Mouse (Mus musculus) right cerebral cortex, postnatal 10 days (tissue): ENCODE results near the gene Mettl27.
A peak's percentile ranks its signal among the peaks of the same experiment; 100 is the strongest.
"Not testable (repeated sequence)": the region's sequence is repeated elsewhere in the genome, so short reads cannot be mapped to it uniquely, and the experiment has no call there.

ENCODE experiments used
- DNase-seq, 2 experiments: peaks; one replicate each; pipeline ENCODE4 v3.0.0; 2021; ENCODE audit warnings: low spot score in 2 of 2

The Mettl27 gene

DNA sequence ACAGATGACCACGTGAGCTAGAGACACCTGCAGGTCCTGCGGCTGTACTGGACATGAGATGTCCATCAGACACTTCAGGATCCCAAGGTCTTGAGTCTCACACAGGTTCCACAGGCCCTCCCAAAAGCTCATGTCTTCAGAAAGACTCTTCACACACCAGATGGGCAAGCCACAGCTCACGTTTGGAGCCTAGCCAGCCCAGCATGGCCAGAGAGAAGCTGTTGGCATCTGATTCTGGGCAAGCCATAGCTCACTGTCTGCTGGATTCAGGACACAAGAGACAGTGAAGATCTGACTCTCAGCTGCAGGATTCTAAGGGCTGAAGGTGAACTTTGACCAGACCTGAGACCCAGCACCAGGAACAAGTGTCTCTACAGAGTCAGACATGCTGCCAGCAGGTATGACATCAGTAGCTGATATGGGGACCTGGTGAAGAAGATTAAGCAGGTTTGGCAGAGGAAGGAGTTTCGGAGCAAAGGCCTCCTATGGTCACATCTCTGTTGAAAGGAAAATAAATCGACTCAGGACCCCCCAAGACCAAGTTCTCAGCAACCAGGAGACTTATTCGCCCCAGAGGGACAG is 12.0 kb upstream of the Mettl27 start:
- DNase-seq, result peak in 1 of 2 experiments; percentile 38

DNA sequence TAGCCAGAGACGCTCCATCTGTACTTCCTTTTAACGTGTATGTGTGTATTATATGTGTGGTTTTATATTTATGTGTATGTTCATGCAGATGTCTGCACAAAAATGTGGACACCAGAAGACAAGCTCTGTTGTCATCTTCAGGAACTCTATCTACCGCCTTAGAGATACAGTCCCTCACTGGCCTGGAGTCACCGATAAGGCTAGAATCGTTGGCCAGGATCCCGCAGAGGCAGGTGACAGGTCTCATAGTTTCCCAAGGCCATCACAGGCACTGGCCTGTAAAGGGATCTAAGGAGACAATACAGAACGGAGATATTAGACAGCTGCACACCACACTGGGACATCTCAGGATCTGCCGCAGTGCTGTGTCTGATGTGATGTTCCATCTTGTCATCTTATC is 11.1 kb upstream of the Mettl27 start:
- DNase-seq, result no peak

DNA sequence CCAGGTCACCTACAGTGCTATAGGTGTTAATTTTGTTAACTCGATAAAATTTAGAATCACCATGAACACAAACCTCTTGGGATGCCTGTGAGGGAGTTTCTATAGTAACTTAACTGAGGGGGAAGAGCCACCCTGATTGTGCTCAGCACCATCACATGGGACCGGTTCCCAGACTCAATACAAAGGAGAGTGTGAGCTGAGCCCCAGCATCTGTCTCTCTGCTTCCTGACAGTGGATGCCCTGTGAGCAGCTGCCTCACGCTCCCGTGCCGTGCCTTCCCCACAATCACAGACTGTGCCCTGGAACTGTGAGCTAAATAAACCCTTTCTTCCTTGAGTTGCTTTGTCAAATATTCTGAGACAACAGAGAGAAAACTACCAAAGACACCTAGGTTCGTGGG is 9.0 kb upstream of the Mettl27 start:
- no peak for DNase-seq

DNA sequence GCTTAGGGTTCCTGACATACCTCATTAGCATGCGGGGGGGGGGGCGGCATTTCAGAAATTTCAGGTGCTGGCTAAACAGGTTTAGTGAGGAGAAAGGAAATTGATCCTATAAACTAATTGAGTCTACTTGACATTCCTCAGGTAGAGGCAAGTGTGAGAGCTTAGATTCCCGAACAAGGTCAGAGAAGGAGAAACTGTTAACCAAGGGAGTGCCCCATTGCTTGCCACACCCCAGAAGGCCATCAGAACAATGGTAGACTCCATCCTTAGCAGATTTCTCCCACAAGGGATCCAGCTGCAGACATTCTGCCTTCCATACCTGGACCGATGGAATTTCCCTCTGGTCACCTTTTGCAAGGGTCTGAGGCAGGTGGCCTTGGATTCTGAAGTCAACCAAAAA is 5.4 kb upstream of the Mettl27 start:
- no peak for DNase-seq

DNA sequence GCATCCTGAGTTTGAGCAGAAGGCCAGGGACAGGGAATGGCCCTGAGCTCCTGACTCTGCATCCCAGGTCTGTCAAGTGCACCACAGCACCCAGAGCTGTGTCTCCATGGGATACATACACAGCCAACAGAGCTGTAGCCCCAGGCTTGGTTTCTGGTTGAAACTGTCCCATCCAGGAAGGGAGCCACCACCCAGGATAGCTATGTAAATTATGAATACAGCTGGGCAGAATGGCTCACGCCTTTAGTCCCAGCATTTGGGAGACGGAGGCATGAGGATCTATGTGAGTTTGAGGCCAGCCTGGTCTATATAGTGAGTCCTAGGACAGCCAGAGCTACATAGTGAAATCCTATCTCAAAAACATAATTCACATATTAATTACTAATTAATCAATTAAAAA is 2.2 kb upstream of the Mettl27 start:
- DNase-seq, result no peak

DNA sequence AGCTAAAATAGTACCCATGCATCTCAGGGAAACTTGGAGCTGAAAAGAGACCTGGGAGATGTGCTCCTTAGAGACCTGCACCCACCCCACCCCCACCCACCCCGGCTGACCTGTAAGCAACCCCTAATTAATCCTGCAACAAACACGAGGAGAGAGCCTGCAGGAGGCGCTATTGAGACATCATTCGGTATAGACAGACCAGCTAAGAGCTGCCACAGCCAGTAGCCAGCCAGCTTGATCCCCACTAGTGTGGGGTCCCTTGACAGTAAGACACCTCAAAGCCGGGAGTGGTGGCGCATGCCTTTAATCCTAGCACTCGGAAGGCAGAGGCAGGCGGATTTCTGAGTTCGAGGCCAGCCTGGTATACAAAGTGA is 722 bp downstream of the Mettl27 start:
- DNase-seq, result peak; percentile 35 to 36

DNA sequence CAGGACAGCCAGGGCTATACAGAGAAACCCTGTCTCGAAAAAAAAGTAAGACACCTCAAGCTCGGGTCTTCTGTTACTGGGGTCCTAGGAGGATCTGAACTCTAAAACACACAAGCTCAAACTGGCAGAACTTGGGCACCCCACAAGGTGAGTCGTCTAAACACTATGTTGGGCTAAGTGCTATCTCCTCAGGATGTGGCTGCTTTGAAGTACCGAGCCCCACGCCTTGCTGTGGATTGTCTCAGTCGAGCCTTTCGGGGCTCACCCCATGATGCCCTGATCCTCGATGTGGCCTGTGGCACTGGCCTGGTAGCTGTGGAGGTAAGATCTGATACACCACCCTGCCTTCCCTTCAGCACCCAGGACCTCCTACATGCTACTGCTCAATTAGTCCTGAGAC is 1.1 kb downstream of the Mettl27 start:
- no peak for DNase-seq

DNA sequence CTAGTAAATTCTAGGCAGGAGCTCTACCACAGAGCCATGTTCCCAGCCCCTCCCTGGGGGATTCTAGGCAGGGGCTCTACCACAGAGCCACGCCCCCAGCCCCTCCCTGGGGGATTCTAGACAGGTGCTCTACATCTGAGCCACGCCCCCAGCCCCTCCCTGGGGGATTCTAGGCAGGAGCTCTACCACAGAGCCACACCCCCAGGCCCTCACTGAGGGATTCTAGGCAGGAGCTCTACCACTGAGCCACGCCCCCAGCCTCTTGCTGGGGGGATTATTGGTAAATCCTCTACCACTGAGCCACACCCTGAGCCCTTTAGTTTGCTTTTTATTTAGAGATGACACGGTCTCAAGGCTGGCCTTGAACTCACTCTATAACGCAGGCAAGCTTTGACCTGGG is 1.5 kb downstream of the Mettl27 start:
- DNase-seq, result not testable (repeated sequence)

DNA sequence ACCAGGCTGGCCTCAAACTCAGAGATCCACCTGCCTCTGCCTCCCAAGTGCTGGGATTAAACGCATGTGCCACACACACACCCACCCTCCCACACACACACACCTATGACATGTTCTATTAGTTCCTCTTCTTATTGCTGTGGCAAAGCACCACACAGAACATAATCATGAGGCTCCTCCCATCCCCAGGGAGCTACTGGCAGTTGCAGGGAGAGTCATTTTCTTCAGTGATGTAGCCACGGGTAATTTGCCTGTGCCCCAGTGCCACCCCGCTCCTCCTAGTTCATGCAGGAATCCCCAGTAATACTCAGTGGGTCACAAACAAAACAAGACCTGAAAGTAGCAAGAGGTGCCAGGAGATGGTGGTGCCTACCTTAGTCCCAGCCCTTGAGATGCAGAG is 2.5 kb downstream of the Mettl27 start:
- DNase-seq, result no peak

DNA sequence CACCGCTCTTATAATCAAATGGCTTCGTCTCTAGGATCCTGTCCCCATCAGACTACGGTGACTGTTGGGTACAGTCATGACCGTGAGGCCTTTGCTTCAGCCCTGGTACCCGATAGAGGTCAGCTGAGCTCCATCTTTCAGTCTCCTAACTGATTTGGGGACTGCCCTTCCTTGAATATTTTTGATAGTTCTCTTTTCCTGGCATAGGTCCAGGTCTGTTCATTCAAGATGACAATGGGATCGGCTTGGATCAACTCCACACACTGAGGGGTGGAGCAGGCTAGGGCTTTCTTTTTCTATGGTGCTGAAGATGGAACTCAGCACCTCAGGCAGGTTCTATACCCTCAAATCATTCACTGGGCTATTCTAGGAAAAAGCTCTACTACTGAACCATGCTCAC is 3.9 kb downstream of the Mettl27 start:
- DNase-seq, result no peak

DNA sequence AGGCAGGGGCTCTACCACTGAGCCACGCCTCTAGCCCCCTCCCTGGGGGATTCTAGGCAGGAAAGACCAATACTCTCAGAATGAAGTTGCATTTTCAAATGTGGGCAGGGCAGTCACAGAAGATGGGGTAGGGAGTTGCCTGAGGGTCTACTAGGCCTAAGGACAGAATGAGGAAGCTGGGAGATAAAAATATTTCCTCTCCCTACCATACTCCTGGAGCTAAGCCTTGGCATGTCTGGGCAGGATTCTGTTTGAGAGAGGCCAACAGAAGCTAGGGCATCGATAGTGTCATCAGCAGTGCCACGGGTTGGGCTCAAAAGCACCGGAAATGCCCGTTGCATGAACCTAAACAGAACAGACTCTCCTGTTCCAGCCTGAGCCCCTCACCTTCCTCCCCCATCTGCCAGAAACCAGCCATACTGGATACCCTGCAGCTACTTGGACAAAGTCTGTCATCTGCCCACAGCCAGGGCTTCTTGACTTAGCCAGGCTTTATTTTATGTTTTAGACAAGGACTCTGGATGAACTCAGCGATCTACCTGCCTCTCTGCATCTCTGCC is 4.5 kb downstream of the Mettl27 start:
- DNase-seq, result no peak

DNA sequence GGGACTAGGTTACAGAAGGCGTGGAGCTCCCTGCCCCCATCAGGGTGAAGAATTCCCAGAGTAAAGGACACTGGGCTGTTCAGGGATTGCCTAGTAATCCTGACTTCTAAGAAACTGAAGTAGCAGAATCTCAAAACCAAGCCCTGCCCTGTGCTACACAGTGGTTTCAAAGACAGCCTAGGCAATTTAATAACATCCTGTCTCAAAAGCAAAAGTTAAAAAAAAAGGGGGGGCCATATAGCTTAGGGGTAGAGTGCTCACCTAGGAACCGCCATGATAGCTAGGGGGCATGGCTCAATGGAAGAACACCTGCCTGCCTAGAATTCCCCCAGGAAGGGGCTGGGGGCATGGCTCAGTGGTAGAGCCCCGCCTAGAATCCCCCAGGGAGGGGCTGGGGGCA is 6.9 kb downstream of the Mettl27 start:
- DNase-seq, result no peak

DNA sequence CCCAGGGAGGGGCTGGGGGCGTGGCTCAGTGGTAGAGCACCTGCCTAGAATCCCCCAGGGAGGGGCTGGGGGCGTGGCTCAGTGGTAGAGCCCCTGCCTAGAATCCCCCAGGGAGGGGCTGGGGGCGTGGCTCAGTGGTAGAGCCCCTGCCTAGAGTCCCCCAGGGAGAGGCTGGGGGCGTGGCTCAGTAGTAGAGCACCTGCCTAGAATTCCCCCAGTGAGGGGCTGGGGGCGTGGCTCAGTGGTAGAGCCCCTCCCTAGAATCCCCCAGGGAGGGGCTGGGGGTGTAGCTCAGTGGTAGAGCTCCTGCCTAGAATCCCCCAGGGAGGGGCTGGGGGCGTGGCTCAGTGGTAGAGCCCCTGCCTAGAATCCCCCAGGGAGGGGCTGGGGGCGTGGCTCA is 7.4 kb downstream of the Mettl27 start:
- DNase-seq, result not testable (repeated sequence)

DNA sequence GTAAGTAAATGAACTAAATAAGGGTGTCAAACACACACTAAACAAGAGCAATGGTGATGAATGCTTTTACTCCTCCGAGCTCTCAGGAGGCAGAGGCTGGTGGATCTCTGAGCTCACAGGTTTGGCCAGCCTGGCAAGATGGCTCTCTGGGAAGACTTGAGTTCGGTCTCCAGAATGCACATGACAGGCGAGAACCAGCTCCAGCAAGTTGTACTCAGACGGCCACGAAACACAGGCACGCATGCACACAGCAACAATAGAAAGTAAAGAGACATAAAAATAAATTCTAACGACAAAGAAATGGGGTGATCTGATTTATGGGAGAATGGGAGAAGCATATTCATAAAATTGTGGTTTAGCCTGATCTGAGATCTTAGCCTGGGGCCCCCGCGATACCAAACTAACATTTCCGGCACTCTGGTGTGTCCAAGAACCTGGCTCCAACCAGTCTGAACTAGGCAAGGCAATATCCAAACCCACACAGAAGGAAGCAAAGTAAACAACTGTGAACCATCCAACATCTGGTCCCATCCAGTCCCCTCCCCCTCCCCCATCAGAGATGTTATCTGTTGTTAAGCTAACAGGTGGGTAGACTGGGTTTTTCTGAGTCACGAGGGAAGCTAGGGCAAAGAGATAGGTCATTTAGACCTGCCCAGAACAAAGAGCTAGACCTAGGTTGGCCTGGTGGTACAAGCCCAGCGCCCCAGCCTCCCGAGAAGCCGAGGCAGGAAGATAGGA is 9.5 kb downstream of the Mettl27 start:
- DNase-seq, result no peak

DNA sequence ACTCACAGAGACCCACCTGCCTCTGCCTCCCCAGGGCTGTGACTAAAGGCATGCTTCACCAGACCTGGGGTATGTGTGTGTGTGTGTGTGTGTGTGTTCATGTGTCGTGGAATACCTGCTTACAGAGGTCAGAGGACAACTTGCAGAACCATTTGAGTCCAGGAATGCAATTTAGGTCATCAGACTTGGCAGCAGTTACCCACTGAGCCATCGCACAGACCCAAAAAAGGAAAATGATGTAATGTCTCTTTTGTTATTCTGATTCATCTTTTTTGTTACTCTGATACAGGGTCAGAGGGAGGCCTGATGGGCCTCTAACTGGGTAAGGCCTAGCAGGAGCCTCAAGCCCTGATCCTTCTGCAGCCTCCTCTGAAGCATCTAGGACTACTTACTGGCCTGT is 10.6 kb downstream of the Mettl27 start:
- no peak for DNase-seq

DNA sequence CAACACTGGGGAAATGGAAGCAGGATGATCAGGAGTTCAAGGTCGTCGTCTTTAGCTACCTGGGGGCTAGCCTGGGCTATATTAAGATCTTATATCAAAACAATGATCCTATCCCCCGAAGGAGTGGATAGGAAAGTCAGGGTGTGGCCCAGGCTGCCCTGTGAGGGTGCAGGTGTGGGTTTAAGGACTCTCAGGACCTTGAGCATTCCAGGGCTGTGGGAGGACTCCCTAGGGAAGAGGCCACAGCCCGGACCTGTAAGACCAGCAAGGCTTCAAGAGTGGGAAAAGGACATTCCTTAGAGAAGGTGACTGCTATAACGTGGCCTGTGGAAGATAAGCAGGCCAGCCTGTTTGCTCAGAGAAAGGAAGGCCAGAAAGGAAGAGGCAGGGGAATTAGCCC is 12.0 kb downstream of the Mettl27 start:
- no peak for DNase-seq

DNA sequence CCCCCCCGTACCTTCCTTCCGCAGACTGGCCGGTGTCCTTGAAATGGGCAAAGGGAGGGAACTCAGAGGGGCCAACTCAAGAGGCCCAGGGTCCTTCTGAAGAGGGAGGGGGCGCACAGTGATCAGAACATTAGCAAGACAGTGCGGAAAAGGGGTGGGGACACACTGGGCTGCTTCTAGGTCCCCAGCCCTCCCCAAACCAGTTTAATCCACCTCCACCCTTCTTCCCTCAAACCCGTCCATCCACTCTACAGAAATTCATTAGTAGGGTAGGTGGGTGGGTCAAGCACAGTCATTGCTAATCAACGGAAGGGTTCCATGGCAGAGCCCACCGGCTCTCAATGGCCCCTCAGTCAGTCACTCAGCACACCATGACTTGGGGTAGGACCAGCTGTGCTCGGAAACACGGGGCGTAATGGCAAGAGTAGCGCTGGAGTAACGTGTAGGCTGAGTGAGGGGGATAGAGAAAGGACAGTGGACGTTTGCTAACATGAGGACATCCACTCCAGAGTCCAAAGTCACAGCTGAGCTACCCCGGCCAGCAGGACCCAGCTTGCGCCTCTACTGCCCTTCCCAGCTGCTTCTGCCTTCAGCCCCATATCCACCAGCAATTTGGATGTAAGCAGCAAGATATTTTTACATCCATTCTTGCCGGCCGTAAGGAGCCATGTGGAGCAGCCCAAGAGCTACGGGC is 13.2 kb downstream of the Mettl27 start:
- DNase-seq, result no peak

DNA sequence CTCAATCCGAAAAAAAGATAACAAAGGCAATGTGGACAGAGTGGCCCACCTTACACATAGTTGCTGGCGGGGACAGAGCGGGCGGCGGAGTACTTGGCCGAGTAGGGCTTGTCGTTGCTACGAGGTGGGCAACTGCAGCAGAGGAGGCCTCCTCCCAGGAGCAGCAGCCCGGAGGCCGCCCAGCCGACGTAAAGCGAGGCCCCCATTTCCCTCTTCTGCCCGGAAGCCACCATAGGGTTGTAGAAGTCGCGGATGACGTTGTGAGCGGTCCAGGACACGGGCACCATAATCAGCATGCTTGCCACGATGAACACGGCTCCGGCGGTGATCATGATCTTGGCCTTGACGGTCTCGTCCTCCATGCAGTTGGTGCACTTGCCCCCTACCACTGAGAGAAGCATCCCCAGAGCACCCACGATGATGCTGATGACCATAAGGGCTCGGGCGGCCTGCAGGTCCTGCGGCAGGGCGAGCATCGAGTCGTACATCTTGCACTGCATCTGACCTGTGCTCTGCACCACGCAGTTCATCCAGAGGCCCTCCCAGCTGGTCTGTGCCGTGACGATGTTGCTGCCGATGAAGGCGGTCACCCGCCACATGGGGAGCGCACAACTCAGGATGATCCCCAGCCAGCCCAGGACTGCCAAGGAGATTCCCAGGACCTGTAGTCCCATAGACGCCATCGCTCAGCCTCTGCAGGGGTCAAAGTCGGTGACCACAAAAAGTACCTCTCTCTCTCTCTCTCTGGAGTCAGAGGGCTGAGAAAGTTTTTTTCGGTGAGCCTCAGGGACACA is 14.1 kb downstream of the Mettl27 start:
- no peak for DNase-seq

DNA sequence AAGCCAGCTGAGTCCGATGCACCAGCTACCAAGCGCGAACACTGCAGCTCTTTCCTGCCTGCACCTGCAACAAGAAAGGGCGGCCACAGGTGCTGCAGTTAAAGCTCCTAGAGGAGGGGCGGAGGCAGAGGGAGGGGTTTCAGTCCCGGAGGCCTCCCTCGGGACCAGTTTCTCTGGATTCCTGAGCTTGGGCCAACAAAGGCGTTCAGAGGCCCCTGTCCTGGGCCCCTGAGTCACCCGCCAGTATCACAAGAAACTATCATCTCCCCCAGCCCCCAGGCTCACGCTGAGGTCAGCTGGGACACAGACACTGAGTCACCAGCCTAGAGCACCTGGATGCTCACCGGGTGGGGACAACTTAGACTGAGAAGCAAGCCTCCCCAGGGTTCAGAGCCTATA is 14.7 kb downstream of the Mettl27 start, which contains the start of gene Cldn4:
Gene Cldn4, minus strand, starts transcription at position 78 of the 399 bp plus-strand sequence.
- no peak for DNase-seq

DNA sequence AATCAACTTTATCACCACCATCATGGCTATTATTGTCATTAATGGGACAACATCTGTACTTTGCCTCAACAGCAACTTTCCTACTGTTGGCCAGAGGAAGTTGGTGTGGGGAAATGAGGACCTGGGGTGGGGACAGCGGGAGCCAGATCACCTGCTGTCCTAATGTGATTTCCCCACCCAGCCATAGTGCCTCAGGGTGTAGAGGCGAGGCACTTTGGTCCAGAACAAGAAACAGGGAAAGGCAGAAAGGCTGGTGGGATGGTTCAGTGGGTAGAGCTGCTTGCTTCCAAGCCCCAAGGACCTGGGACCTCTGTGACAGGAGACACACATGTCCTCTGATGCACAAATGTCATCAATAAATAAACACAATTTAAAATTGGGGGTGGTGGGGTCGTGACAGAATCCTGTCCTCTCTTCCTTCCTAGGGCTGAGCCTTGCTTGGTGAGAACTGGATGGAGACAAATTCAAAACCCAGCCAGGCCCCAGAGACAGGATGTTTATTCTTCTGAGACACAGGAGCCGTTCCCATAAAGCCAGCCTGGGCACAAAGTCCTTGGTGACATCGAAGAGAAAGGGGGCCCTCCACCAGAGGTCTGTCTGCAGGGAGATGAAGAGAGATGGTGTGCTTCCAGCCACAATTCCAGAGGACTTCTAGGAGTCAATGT is 15.4 kb downstream of the Mettl27 start:
- no peak for DNase-seq

DNA sequence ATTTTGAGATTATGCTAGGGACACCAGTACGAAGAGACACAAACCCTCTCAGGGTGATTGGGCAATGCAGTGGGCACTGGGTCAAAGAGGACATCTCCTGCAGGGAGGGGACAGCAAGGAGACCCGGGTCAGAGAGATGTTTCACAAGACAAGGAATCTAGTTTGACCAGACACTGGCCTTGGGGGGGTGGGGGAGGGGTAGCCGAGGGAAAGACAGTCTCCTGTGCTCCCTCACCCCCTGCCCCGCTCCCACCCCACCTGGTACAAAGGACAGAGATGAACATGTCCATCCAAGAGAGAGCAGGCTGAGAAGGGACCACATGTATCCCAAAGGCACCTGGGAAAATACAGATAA is 15.9 kb downstream of the Mettl27 start:
- no peak for DNase-seq
